Mouse (Mus musculus) C2C12 (cell line): Measurements from ENCODE around the gene Mrps25. TPM values are rescaled to one million over a fixed set of nuclear protein-coding genes. Genes with fewer than 3 reads are reported as not detected.

ENCODE experiments used
- H3K27me3 ChIP-seq: one replicate; pipeline ENCODE4 v1.6.1; 2011; ENCODE audit not compliant: control insufficient read depth, insufficient read depth, insufficient read length
- H3K36me3 ChIP-seq: one replicate; pipeline ENCODE4 v1.6.1; 2011; ENCODE audit not compliant: control insufficient read depth, insufficient read depth
- H3K4me3 ChIP-seq: one replicate; pipeline ENCODE4 v1.5.1; 2011; ENCODE audit warnings: mild to moderate bottlenecking, control low read depth; ENCODE audit not compliant: poor library complexity, insufficient read depth, severe bottlenecking
- H3K79me2 ChIP-seq: one replicate; pipeline ENCODE4 v1.6.1; 2011; ENCODE audit not compliant: control insufficient read depth, insufficient read depth
- H3K79me3 ChIP-seq: one replicate; pipeline ENCODE4 v1.6.1; 2011; ENCODE audit warnings: low read depth, control low read depth
- H3ac ChIP-seq: one replicate; pipeline ENCODE3; 2011; ENCODE audit warnings: low read depth; ENCODE audit not compliant: control insufficient read depth, insufficient read length
- CEBPB ChIP-seq: IDR thresholded peaks from one replicate; pipeline ENCODE4 v1.6.1; 2011; ENCODE audit warnings: low read depth, mild to moderate bottlenecking, control low read depth, moderate library complexity
- CTCF ChIP-seq: IDR thresholded peaks from one replicate; pipeline ENCODE4 v1.5.1; 2011; ENCODE audit not compliant: control insufficient read depth, insufficient read depth, insufficient read length
- FOSL1 ChIP-seq: IDR thresholded peaks from one replicate; pipeline ENCODE4 v1.8.0; 2011; ENCODE audit warnings: mild to moderate bottlenecking, low read length; ENCODE audit not compliant: poor library complexity, insufficient read depth, severe bottlenecking
- MAX ChIP-seq: IDR thresholded peaks from one replicate; pipeline ENCODE4 v1.6.1; 2011; ENCODE audit warnings: mild to moderate bottlenecking, control low read depth
- MYOD1 ChIP-seq: IDR thresholded peaks from one replicate; pipeline ENCODE4 v1.6.1; 2011; ENCODE audit warnings: low read depth; ENCODE audit not compliant: control insufficient read depth, insufficient read length
- MYOG ChIP-seq: IDR thresholded peaks from one replicate; pipeline ENCODE4 v1.6.1; 2011; ENCODE audit not compliant: control insufficient read depth, insufficient read length; ENCODE audit errors: extremely low read depth
- USF1 ChIP-seq: IDR thresholded peaks from one replicate; pipeline ENCODE4 v1.6.1; 2011; ENCODE audit warnings: low read depth, mild to moderate bottlenecking, control low read depth, moderate library complexity
- polyA plus RNA-seq: library from polyadenylated mRNA; unstranded; fragments of >200 nt; fragmentation: generic; extraction: Trizol; gene quantifications from one replicate; pipeline ENCODE4 v1.2.1, GENCODE M21; 2012; ENCODE audit warnings: missing spikeins

Gene Mrps25
- polyA plus RNA-seq, 1 experiment, result 79.4 TPM

GRCm38 (mm10) chr6:92124547-92124946 is 59.3 kb downstream of the Mrps25 start:
- Histone ChIP-seq H3K27me3 (no peaks in the 10 kb centered on the region), H3K79me2 (peaks cover 83% of the 10 kb centered on the region), H3ac (no peak overlapping the region), H3K4me3 (no peak overlapping the region), H3K79me3 (peaks cover 47% of the 10 kb centered on the region), H3K36me3 (no peaks in the 10 kb centered on the region)
- TF ChIP-seq CEBPB, result no peak
- TF ChIP-seq MAX, result no peak
- TF ChIP-seq FOSL1, result no peak
- no peak for TF ChIP-seq MYOG
- TF ChIP-seq USF1, result no peak
- TF ChIP-seq CTCF, result no peak
- no peak for TF ChIP-seq MYOD1

Other genes starting within 250 kb of the Mrps25 start
- not detected for gene Fgd5, start 205.2 kb downstream of the Mrps25 start, polyA plus RNA-seq
- gene Nr2c2, start 92.6 kb downstream of the Mrps25 start, polyA plus RNA-seq, result 5.6 TPM
- gene Rbsn, start 30.9 kb upstream of the Mrps25 start, polyA plus RNA-seq, result 9.4 TPM
- gene Trh, start 60.6 kb upstream of the Mrps25 start, polyA plus RNA-seq, result not detected